ENCODE assay signal across 10 mouse cellular contexts in genomic region chr17:11092900-11093299, GRCm38 (mm10).
DNase-seq lines count a peak whose midpoint lies in the region; ATAC-seq and TF ChIP-seq lines count a peak whose summit lies in the region.
"Had no signal": no experiment of that assay in that cellular context is flagged by ENCODE, and none has a peak within 500 bp of the region (broad histone marks: within the 10 kb centered on the region; RNA-seq: fewer than 3 reads in every experiment).

No protein-coding gene starts in this region.

- no peak overlapping the region for H3K4me2 ChIP-seq in lung, postnatal 0 days (replicated peaks; ENCODE audit: low read depth, low read length)

- no peak overlapping the region for H3K27ac ChIP-seq in lung, postnatal 0 days (ENCODE audit: low read length)
- H3K27ac ChIP-seq: macrophage had no signal

- peak; percentile 42 for DNase-seq in cerebellum, adult 9-11 months
- no peak for DNase-seq in cerebellum, adult 9-10 months
- peak; percentile 53 for DNase-seq in right cerebral cortex, adult 18-20 months
- DNase-seq in right cerebral cortex, postnatal 4 days: no peak
- peak; percentile 55 for DNase-seq in heart, postnatal 4 days
- DNase-seq in lung, postnatal 0 days (ENCODE audit: low spot score): peak; percentile 36
- no peak for DNase-seq in spleen, postnatal 36 days (ENCODE audit: low spot score in 2 of 2)

- no peak overlapping the region for H3K9ac ChIP-seq in lung, postnatal 0 days (replicated peaks; ENCODE audit: low read depth)

- no peak for TF ChIP-seq EP300 in lung, postnatal 0 days (IDR thresholded peaks at IDR 0.05)

- no peaks in the 10 kb centered on the region for H3K36me3 ChIP-seq in lung, postnatal 0 days (ENCODE audit: insufficient read depth, low read length)

- ATAC-seq in lung, postnatal 0 days: peak; percentile 65
- no peak for ATAC-seq in inflammation-experienced regulatory T-cells, adult 6 months

- H3K9me3 ChIP-seq in lung, postnatal 0 days (ENCODE audit: low read length): no peaks in the 10 kb centered on the region

- no peaks in the 10 kb centered on the region for H3K4me1 ChIP-seq in lung, postnatal 0 days (ENCODE audit: insufficient read depth, low read depth, low read length)

- H3K27me3 ChIP-seq in lung, postnatal 0 days (replicated peaks; ENCODE audit: insufficient read depth, low read length): no peaks in the 10 kb centered on the region

- H3K4me3 ChIP-seq in lung, postnatal 0 days (ENCODE audit: low read depth, low read length): no peak overlapping the region
- H3K4me3 ChIP-seq: erythroblast, embryonic 14.5 days had no signal

- TF ChIP-seq CTCF in lung, postnatal 0 days (IDR thresholded peaks at IDR 0.05): no peak

- WGBS in lung, postnatal 0 days: 25% methylated on average over 6 of the region's 6 CpGs

Comparison
In these comparisons a context has a peak if more than half of its experiments do, and no peak if none do; other contexts are left out.
1. DNase-seq: peak in cerebellum, adult 9-11 months (single experiment), right cerebral cortex, adult 18-20 months (single experiment), heart, postnatal 4 days (single experiment) and lung, postnatal 0 days (single experiment); none in cerebellum, adult 9-10 months (single experiment), right cerebral cortex, postnatal 4 days (single experiment) and spleen, postnatal 36 days (0 of 2).